Mouse (Mus musculus) kidney, postnatal 25 days (tissue): ENCODE measurements at regions not wholly inside any gene's neighbourhood (a gene's known extent, or its start where the extent isn't known, plus 50 kb on each side); places are given as distances from the start of the nearest gene placed in this dataset.

Source experiments
- DNase-seq, 2 experiments: peaks; one replicate each; pipeline ENCODE4 v3.0.0; 2021; ENCODE audit warnings: mixed read lengths in 2 of 2

DNA sequence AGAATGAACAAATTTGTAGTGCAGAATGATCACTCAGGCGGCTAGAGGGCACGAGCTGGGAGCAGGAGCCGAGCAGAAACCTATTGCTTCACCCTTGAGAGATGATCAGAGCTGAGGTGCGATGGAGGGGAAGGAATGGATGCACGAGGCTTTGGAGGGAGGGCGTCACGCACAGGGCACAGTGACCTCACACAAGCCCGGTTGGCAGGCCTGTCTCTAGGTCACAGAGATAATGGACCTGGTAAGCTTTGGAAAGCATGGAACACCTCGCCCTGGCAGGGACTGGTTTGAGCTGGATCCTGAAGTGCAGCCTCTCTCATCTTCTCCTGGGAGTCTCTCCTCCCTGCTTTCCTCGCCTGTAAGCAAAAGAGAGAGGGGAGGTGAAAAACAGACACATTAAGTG is 273.4 kb upstream of the Zmiz1 start:
- peak; percentile 43 to 81 for DNase-seq

DNA sequence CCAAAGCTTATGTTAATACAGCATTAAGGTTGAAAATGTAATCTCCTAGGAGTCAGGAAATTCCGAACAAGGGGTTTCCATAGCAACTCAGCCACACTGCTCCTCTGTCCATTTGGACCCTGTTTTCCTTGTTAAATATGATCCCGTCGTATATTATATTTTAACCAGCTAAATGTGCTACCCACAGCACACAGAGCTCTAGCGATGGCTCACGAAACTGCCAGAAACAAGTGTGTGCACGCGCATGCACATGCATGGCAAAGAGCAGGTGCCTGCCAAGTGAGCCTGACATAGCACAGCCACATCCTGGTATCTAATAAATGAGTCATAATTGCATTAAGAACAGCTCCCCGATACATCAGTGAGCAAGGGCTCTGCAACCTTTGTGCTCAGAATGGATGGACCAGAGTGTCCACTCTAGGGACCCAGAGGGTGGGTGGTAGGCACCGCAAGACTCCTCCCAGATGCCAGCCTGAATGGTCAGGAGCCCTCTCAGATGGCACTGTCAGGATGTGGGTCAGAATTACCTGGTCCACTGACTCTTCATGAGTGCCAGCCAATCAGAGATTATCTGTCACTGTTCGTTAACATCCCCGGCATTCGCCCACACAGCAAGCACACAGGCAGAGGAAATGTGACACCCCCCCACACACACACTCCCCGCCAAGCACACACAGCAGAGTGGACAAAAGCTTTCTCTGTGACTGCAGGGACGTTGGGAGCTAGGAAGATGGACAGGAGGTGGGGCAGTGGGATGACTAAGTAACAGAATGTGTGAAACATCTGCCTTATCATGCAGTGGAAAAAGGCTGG is 272.8 kb upstream of the Zmiz1 start:
- DNase-seq = peak in 1 of 2 experiments; percentile 17

DNA sequence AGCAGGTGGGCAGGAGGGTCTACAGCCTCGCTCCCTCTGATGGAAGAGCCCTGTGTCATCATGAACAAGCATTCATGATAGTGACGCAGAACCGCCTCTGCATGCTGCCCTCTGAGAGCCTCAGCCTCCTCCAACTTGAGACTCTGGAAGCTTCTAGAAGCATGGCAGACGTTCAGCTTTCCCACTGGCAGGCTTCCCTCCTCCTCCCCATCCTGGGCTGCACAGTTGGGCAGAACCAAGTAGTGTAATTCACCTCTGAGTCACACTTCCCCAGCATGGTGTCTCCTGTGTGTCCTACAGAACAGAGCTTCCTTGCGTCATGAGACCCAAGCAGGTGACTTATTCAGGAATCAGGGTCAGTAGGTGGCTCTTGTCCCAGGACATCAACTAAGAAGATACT is 271.3 kb upstream of the Zmiz1 start:
- no peak for DNase-seq

DNA sequence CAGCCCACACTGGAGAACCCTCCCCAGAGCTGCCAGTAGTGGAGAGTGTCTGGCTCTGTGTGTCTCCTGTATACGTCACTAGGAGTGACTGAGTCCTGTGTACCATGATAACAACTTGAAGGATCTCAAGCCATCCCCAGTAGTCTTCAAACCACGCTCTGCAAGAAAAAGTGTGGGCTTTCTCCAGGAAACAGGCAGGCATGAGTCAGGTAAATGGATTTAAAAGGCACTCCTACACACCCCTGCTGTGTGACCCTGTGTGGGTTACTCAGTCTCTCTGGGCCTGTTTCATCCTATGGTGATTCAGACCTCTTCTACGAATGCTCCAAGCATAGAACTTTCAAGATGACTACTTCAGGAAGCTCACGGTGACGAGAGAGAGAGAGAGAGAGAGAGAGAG is 269.7 kb upstream of the Zmiz1 start:
- no peak for DNase-seq

DNA sequence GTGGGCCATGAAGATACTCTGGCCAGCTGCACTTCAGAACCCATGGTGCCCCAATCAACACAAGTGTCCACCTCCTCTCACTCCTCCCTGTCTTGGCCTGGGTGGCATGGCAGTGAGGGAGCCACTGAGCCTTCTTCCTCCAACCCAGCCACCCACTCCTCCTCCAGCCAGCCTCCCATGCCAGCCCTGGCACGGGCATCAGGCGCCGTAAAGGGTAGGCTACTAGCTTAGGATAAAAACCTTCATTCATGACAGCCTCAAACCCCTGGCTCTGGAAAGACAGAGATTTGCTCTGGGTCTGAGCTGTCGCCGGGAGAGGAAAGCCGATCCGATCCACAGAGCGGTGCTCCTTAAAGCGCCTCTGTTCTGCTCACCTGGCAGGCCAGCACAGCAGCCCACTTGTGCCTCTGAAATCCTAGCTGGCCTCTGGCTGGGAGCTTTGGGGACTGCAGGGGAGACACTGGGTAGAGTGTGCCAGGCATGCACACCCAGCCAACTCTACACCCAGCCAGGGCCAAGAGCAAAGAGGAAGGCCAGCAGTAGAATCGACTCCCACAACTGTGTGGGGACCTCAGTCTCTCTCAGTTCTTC is 268.2 kb upstream of the Zmiz1 start:
- no peak for DNase-seq

DNA sequence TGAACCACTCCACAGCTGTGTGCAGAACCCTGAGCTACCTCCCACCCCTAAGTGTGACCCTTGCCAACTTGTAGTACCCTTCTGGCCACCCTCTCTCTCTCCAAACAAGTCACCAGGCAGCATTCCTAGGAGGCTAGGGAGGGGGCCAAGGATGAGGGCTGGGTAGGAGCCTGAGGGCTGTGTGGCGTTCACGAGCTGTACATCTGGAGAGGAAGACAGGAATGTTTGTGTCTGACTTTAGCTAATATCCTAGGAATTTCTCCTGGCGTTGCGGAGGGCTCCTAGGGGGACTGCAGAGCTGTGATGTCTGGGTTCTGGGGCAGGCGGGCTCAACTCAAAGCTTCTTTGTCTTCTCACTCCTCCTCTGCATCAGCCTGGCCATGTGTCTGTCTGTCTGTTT is 262.2 kb upstream of the Zmiz1 start:
- no peak for DNase-seq

DNA sequence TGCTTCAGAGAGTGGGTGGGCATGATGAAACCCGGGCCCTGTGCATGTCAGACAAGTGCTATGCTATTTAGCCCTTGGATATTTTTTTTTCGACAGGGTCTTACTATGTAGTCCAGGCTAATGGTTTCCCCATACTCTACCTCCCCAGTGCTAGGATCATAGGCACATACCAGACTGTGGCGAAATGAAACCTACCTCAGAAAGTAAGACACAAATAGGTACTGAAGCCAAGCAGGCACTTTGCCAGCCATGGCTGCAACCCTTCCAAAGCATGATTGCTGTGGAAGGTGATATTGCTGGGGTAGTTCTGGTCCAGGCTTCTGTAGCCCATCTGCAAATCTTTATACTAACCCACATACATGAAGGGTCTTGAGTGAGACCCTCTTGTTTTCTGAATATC is 259.1 kb upstream of the Zmiz1 start:
- DNase-seq = peak in 1 of 2 experiments; percentile 39

DNA sequence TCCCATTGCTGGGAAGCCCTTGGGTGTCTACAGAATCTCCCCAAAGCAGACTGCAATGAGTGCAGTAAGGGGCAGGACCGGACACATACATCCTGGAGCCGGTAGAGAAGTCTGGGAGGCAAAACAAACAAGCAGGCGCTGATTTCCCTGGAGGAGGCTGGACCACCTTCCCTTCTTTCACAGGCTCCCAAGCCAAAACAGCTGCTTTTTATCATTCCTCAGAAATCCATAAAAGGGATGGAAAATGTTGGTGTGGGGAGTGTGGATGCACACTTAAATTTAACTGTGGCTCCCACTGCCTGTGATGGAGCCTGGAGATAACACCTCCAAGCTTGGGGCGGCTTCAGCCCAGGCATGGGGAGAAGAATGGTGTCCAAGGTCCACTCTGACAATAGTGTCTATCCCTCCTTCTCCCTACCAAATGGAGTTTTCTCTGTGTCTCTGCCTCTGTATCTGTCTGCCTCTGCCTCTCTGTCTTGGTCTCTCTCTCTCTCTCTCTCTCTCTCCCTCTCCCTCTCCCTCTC is 258.3 kb upstream of the Zmiz1 start:
- DNase-seq = no peak

DNA sequence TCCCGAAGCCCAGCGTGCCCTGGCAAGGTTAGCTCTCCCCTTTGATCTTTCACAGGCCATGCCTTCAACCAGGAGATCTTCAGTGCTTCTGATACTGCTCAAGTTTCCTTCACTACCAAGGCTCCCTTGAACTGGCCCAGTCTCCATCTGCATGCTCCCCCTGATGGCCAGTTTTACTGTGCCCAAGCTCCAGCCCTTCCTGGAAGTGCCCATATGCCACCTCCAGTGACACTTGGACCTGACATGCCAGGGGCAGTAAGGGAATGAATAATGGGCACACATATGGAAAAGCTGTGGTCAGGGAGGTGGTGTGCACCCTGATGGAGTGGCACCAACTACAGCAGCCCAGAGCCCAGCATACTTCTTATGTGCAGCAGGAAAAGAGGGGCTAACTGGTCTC is 256.7 kb upstream of the Zmiz1 start:
- DNase-seq = no peak

DNA sequence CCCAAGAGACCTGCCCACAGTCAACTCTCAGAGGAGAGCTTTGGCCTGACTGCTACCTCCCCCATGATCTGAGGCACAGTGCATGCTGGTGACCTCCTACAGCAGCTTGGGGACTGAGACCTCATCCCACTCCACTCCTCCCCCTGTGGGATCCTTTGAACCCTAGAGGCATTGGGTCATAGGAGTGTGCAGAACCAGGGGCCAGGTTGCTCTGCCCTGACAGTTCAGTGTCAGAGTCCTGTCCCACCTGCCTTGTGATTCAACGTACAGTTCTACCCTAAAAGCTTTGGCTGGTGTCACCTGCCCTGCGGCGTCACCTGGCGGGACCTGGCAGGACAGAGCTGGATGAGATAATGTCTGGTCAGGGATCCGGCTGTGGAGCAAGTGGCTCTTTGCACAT is 254.9 kb upstream of the Zmiz1 start:
- DNase-seq = peak; percentile 54 to 89

DNA sequence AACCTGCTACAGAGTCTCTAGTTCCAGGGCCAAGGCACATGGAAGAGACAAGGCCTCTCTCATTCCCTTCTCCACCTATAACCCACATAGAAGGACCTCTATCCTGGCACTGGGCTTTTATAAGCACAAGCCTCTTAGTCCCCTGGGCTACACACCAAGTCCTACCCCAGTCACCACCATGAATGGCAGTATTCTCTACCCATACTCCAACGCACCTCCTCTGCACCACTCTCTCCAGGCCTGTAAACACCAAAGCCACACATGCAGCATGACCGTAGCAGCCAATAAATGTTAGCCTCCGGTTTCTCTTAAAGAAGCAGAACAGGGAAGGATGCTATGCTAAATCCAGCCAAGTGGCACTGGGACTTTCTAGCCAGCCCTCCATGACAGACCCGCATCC is 252.1 kb upstream of the Zmiz1 start:
- no peak for DNase-seq

DNA sequence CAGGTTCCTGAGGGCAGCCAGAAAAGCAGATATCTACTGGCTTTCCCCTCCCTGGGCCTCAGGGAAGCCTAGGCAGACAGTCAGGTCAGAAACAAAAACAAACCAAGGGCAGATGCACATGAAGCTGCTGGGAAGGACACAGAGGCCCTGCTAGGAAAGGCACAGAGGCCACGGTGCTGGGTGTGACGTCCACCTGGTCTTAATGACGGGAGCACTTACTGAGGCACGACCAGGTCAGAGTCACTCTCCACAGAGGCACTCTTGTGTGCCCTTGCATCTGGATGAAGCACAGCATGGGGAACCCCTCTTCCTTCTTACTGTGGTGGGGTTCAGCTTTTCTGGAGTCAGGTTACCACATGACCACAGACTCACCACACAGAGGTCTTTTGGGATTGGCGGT is 251.6 kb upstream of the Zmiz1 start:
- peak in 1 of 2 experiments; percentile 73 for DNase-seq

DNA sequence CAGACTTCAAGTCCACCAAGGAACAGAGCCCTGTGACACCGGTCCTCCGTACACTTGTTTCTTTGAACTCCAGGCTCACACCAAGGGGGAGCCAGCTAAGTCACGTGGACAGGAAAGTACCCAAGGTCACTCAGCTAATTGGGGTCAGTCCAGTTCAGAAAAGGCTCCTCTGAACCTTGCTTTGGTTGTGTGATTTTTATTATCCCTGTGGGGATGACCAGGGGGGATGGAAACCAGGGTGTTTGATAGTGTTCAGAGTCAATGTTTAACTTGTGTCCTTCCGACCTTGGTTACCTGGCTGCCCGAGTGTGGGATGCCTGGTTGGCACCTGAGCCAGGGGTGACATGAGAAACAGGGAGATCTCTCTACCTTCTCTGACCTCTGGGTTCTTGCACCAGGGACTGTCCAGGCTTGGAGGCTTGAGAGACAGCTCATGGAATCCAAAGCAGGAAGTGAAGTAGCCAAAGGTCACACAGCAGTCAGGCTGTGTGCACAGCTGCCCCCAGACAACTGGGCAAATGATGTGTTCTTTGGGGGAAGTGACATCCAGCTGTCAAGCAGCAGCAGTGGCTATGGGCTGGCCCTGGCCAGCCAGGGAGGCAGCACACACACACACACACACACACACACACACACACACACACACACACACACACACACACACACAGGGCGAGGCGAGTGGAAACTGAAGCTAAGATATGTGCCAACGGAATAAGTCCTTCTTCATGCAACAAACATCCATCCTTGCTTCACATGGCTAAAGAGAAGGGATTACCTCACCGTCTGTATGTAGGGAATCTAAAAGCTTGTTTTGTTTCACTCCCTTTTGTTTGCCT is 250.5 kb upstream of the Zmiz1 start:
- peak; percentile 85 to 94 for DNase-seq

DNA sequence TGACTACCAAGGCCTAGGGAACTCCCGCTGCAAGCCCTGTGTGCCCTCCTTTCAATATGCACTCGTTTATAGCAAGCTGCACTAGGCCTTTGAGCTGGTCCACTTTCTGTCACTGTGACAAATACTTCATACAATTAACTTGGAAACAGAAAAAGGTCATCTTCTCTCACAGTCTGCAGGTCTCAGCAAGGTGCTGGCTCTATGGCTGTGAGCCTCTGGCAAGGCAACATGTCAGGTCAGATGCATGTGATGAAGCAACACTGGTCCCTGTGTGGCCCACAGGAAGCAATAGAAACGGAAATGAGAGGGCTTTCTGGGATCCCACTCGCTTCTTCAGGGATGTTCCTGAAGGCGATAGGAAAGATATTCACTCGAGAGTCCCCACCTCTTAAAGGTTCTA is 245.9 kb upstream of the Zmiz1 start:
- no peak for DNase-seq

DNA sequence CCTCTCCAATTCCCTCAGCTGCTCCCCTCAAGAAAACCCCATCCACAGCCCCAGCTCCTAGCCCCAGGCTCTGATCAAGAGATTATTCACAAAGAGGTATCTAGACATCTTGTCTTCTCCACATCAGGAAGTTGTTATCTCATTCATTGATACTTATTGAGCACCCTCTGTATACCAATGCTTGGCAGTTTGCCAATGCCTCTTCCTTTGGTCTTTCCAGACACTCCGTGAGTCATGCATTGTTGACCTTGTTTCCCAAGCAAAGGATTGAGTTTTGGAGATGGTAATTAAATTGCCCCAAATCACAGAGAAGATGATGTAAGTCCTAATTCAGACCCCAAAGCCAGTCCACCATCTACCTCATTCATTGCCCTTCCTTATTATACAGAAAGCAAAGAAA is 235.9 kb upstream of the Zmiz1 start:
- DNase-seq = no peak

DNA sequence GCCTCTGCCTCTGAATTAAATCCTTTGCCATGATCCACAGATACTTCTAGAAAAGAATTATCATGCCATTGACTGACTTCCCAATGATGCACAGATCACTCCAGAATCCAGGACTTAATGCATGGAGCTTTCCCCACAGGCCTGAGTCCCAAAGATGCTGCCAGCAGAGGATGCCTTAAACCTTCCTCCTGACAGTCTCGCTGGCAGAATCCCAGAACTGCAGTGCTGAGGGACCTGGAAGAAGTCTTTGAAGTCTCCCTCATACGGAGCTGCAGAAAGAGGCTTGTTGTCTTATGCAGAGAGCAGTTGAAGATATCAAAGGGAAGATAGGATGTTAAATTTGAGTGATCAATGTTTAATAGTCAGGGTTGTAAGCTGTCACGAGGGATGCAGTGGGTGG is 233.8 kb upstream of the Zmiz1 start:
- DNase-seq = no peak

DNA sequence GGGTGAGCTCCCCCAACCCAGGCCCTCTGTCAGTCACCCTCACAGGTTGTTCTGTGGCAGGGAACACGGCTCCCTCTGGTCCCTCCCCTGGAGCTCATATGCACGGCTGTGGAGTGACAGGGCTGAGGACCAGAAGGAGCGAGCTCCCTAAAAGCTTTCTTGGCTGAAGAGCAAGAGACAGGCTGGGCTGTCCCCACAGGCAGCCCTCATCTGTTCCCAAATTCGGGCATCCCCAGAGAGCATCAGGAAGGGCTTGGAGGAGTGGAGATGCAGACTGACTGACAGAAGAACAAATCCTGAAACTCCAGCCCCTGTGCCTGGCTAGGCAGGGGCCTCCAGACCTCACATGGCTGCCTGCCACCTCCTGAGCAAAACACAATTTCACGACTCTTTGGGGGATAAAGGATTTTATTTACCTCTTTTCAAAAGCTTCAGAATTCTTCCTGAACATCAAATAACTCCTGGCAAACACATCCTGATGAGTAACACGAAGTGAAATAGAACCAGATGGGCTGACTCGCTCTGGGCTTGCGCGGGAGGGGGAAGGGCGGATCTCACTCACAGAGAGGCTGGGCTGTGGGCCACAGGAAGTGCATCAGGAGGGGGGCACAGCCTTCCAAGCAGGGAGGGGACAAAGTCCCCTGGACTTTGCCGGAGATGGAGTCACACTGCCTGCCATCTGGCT is 232.7 kb upstream of the Zmiz1 start:
- peak; percentile 89 to 92 for DNase-seq

DNA sequence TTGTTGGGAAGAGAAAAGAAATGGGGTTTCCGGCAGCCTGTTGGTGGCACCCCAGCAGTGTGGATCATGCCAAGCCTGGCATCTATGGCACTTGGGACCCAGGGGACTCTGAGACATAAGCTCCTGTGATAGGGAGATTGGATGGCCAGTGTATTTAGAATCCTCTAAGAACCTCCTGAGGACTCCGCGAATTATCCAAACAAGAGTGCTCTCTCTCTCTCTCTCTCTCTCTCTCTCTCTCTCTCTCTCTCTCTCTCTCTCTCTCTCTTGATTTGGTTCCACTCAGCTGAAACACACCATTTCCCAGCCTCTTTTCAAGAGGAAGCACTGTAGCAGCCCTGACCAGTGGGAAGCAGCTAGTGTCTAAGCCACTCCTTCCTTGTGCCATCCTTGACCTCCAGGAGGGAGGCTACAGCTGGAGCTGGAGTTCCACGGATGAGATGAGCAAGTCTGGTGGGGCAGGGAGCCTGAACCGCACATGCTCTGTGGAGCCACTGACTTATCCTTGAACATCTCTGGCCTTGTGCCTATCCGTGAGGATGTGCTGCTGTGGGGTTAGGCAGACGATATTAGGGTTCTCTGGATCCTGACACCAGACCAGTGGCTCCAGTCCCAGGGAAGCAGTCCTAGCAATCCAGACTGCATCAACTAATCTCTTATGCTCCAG is 232.0 kb upstream of the Zmiz1 start:
- DNase-seq = peak; percentile 28 to 60

DNA sequence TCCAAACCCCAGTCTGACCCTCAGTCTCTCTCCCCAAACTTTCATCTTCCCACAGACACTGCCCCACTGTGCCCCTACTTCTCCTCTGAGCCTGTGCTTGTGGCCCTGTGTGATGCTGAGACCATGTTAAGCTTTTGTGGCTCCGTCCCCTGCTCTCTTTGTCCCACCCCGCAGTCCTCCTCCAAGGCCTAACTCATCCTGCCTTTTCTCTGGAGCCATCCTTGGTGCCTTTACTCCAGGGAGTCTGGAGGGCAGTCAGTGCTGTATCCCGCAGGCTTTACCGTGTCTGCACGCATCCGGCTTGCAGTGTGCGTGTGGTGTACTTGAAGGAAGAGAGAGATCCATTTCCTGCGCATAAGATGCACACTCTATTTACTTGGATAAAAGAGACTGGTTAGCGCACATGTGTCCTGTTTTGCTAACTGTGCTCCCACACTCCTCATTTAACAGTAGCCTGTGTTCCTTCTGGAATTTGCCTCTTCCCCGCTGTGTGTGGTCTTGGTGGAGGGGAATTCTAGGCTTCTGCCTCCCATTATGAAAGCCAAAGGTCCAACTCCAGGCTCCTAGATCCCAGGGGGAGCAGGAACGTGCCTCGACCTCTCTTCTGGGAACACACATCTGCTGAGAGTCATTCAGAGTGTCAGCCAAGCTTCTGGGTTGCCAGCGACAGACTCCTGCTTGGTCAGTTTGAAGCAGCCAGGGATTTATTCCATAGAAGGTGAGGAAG is 230.5 kb upstream of the Zmiz1 start:
- no peak for DNase-seq

DNA sequence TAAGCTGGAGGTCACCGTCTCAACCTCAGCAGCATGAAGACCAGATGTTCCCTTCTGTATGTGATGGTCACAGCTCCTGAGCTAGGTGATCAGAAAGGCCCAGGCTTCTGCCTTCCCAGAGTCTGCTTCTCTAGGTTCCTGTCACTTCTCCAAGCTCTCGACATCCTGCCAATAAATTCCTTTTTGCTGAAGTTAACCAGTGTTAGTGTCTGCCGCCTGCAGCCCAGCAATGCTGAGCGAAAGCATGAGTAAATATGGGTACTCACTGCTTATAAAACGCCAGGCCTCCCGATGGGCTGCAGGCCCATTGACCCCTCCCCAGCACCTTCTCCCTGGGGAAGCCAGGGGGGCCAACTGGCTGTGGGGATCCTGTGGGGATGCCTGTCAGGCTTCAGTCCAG is 229.4 kb upstream of the Zmiz1 start:
- no peak for DNase-seq

DNA sequence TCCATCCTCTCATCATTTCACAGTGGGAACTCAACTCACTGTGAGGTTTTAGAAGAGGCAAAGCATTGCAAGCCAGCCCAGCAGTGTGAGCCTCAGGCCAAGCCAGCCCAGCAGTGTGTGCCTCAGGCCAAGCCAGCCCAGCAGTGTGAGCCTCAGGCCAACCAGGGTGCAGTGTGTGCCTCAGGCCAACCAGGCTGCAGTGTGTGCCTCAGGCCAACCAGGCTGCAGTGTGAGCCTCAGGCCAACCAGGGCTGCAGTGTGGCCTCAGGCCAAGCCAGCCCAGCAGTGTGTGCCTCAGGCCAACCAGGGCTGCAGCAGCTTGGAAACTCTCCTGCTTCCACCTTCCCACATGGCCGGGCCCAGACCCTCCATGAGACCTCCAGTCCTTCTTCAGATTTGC is 227.1 kb upstream of the Zmiz1 start:
- DNase-seq = peak; percentile 16 to 66
